Mouse (Mus musculus) limb, embryonic 14.5 days (tissue): ENCODE results near the gene Nck2. TPM values are rescaled to one million over a fixed set of nuclear protein-coding genes. Genes with fewer than 3 reads are reported as not detected.
A peak's percentile ranks its signal among the peaks of the same experiment; 100 is the strongest.

Source experiments
- ATAC-seq: fragments of 200-750 bp; cut with Nextera tagmentation; 2 replicates; pipeline ENCODE4 v1.8.0; 2017; ENCODE audit warnings: low read depth, moderate number of reproducible peaks, moderate TSS enrichment; ENCODE audit not compliant: low FRiP score
- DNase-seq: peaks from one replicate; pipeline ENCODE4 v3.0.0-alpha.2; 2015; ENCODE audit warnings: low spot score
- H3K27ac ChIP-seq: fragments of 300-500 bp; sonication (generic); replicated peaks from 2 replicates; pipeline ENCODE4 v1.5.1; 2014; ENCODE audit warnings: low read depth, mild to moderate bottlenecking, low read length, moderate library complexity, mixed read lengths
- H3K27me3 ChIP-seq: fragments of 300-500 bp; sonication (generic); 2 replicates; pipeline ENCODE4 v1.6.1; 2014; ENCODE audit warnings: low read length, mixed read lengths; ENCODE audit not compliant: control insufficient read depth, insufficient read depth
- H3K36me3 ChIP-seq: fragments of 300-500 bp; sonication (generic); 2 replicates; pipeline ENCODE4 v1.6.1; 2014; ENCODE audit warnings: mild to moderate bottlenecking, low read length, moderate library complexity, mixed read lengths; ENCODE audit not compliant: control insufficient read depth, insufficient read depth
- H3K4me1 ChIP-seq: fragments of 300-500 bp; sonication (generic); 2 replicates; pipeline ENCODE4 v1.6.1; 2014; ENCODE audit warnings: antibody characterized with exemption, low read length, mixed read lengths; ENCODE audit not compliant: control insufficient read depth, insufficient read depth
- H3K4me2 ChIP-seq: fragments of 300-500 bp; sonication (generic); replicated peaks from 2 replicates; pipeline ENCODE4 v1.6.1; 2014; ENCODE audit warnings: low read depth, mild to moderate bottlenecking, low read length, moderate library complexity; ENCODE audit not compliant: severe bottlenecking
- H3K4me3 ChIP-seq: fragments of 300-500 bp; sonication (generic); replicated peaks from 2 replicates; pipeline ENCODE4 v1.5.1; 2014; ENCODE audit warnings: low read length
- H3K9ac ChIP-seq: fragments of 300-500 bp; sonication (generic); 2 replicates; pipeline ENCODE4 v1.6.1; 2014; ENCODE audit warnings: mild to moderate bottlenecking, low read depth, low read length, moderate library complexity; ENCODE audit not compliant: severe bottlenecking
- H3K9me3 ChIP-seq: fragments of 300-500 bp; sonication (generic); 2 replicates; pipeline ENCODE4 v1.6.1; 2016; ENCODE audit warnings: low read length; ENCODE audit not compliant: control insufficient read depth
- POLR2A ChIP-seq: fragments of 200-500 bp; IDR thresholded peaks from 2 replicates; pipeline ENCODE4 v1.8.0; 2012; ENCODE audit warnings: inconsistent platforms, mild to moderate bottlenecking, moderate library complexity, borderline replicate concordance; ENCODE audit not compliant: insufficient read depth, insufficient read length; ENCODE audit errors: extremely low read depth
- WGBS: fragments of 180-500 bp; shearing (Covaris S2); extraction: QIAGEN DNeasy Blood & Tissue Kit; methylation state at CpG from one replicate; pipeline ENCODE4 v1.1.7; 2014; 5-methylcytosine and 5-hydroxymethylcytosine counted together
- polyA plus RNA-seq, 2 experiments: library from polyadenylated mRNA; depleted of rRNA in 1 of 2; stranded (reverse) in 1 of 2; unstranded in 1 of 2; fragments of >200 nt; fragmentation: Nextera tagmentation in 1 of 2; extraction: Ambion mirVana in 1 of 2; gene quantifications; 2 replicates each; pipeline versions ENCODE4 v1.2.1 to v1.2.3; 2012 to 2014

Nck2 gene
- polyA plus RNA-seq, 2 experiments: 38.8 to 43.3 TPM

- ATAC-seq (no peak), DNase-seq (no peak)
- Histone ChIP-seq H3K4me1 (0 out of 2 replicates have a peak, but pooled peaks cover 4% of the 10 kb centered on the region), H3K4me2 (no peak overlapping the region), H3K27ac (no peak overlapping the region), H3K36me3 (peaks cover 21% of the 10 kb centered on the region), H3K9me3 (no peaks in the 10 kb centered on the region), H3K4me3 (no peak overlapping the region), H3K27me3 (no peaks in the 10 kb centered on the region), H3K9ac (no peak overlapping the region)
- WGBS: 94% methylated on average over 4 of the region's 4 CpGs
- TF ChIP-seq POLR2A: no peak
Observed at GRCm38 (mm10) chr1:43565260-43565659, 120.9 kb downstream of the Nck2 start.

DNA sequence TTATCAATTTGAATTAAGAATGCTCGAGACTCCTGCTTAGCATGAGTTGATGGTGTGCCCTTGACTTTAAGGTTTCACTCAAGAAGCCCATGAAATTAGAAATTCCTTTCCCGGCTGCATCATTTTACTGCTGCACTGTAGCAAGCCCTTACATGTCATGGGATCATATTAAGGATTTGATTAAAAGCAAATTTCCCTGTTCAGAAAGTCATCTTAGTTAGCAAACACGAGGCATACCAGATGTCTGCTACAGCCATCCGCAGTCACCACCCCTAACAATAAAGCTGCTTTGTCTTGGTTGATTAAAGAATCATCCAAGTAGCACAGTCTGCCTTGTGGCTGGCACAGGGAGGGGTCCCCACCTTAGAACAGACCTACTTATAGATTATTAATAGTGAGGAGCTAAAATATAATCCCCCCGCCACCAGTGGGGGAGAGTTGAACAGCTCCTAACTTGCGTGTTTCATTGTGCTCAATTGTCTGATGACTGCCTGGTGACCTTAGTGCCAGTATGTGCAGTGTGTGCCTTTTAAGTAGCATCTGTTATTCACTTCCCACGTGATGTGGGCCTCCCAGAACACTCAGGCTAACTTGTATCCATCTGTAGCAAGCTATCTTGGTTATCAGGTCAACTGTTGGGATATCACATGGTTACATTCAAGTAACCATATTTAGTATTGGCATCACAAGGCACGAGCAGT lies 122.4 kb downstream of the Nck2 start:
- no peak overlapping the region for H3K4me3 ChIP-seq
- peaks cover 28% of the 10 kb centered on the region for H3K36me3 ChIP-seq
- ATAC-seq (no peak), DNase-seq (no peak)
- no peak overlapping the region for H3K27ac ChIP-seq
- H3K4me1 ChIP-seq: 0 out of 2 replicates have a peak, but pooled peaks cover 3% of the 10 kb centered on the region
- no peak overlapping the region for H3K9ac ChIP-seq
- no peaks in the 10 kb centered on the region for H3K9me3 ChIP-seq
- WGBS: 67% methylated on average over 8 of the region's 8 CpGs
- no peak overlapping the region for H3K4me2 ChIP-seq
- no peaks in the 10 kb centered on the region for H3K27me3 ChIP-seq
- no peak for TF ChIP-seq POLR2A

- Histone ChIP-seq H3K4me2 (no peak overlapping the region), H3K4me3 (no peak overlapping the region), H3K27me3 (no peaks in the 10 kb centered on the region), H3K27ac (no peak overlapping the region), H3K36me3 (peaks cover 21% of the 10 kb centered on the region), H3K9me3 (no peaks in the 10 kb centered on the region), H3K4me1 (no peaks in the 10 kb centered on the region), H3K9ac (no peak overlapping the region)
- ATAC-seq: no peak
- 82% methylated on average over 10 of the region's 10 CpGs for WGBS
- TF ChIP-seq POLR2A: no peak
- DNase-seq: no peak
Observed at GRCm38 (mm10) chr1:43568824-43569223, 124.4 kb downstream of the Nck2 start.

DNA sequence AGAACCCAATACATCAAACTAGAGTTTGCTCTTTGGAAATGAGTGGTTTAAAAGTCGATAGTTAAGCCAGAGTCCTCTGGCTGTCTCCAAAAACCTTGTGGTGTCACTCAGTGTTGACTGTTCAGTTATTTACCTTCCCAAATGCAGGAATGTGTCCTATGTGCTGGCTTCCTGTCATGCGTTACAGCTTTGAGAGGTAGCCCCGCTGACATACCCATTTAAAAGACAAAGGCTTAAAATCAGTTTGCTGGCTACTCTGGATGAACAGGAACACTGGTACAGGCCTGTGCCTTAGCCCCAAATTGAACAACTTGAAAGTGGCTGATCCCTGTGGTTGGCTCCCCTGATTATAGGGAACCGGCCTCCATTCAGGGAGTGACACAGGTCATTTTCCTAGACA lies 126.7 kb downstream of the Nck2 start:
- Histone ChIP-seq H3K27ac (no peak overlapping the region), H3K4me3 (no peak overlapping the region), H3K4me2 (no peak overlapping the region), H3K27me3 (no peaks in the 10 kb centered on the region), H3K4me1 (peaks cover 5% of the 10 kb centered on the region), H3K36me3 (peaks cover 21% of the 10 kb centered on the region), H3K9ac (no peak overlapping the region), H3K9me3 (no peaks in the 10 kb centered on the region)
- ATAC-seq (no peak), DNase-seq (no peak)
- TF ChIP-seq POLR2A: no peak
- 97% methylated on average over 4 of the region's 4 CpGs for WGBS

- ATAC-seq (peak; percentile 64; the same call in 1 of the 2 replicates), DNase-seq (peak; percentile 46)
- 38% methylated on average over 3 of the region's 3 CpGs for WGBS
- no peak for TF ChIP-seq POLR2A
- Histone ChIP-seq H3K27me3 (no peaks in the 10 kb centered on the region), H3K4me1 (peaks cover 5% of the 10 kb centered on the region), H3K27ac (no peak overlapping the region), H3K4me3 (no peak overlapping the region), H3K36me3 (peaks cover 7% of the 10 kb centered on the region; the same call in 1 of the 2 replicates), H3K9ac (no peak overlapping the region), H3K4me2 (no peak overlapping the region), H3K9me3 (no peaks in the 10 kb centered on the region)
Observed at GRCm38 (mm10) chr1:43574793-43575304, 130.5 kb downstream of the Nck2 start.

DNA sequence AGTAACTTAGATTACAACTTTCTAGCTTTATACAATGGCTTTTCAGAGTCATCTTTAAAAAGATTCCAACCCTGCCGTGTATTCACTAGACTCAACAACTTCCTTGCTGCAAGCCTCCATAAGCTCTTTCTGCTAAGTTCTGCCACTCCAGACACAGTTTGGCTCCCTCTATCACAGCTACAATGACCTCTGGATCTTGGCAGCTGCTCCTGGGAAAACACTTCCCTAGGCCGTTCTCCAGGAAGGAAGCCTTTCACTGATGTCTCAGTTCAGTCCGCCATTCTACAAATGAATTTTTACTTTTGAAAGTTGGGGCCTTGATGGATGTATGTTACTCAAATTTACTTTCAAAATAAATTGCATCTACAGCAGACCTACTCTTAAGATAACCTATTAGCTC lies 133.0 kb downstream of the Nck2 start:
- WGBS: 87% methylated on average over 3 of the region's 3 CpGs
- ATAC-seq (no peak), DNase-seq (no peak)
- no peaks in the 10 kb centered on the region for H3K36me3 ChIP-seq
- no peaks in the 10 kb centered on the region for H3K27me3 ChIP-seq
- TF ChIP-seq POLR2A: no peak
- H3K27ac ChIP-seq: no peak overlapping the region
- no peak overlapping the region for H3K9ac ChIP-seq
- no peak overlapping the region for H3K4me3 ChIP-seq
- H3K4me2 ChIP-seq: no peak overlapping the region
- H3K4me1 ChIP-seq: peaks cover 5% of the 10 kb centered on the region
- H3K9me3 ChIP-seq: no peaks in the 10 kb centered on the region
